Mouse (Mus musculus): ENCODE results near the gene Col11a2. TPM values are rescaled to one million over a fixed set of nuclear protein-coding genes. Genes with fewer than 3 reads are reported as not detected.

Col11a2 gene
- total RNA-seq, 4 experiments from 2014 or later = 0.55 to 1.7 (median 1.4) TPM

DNA sequence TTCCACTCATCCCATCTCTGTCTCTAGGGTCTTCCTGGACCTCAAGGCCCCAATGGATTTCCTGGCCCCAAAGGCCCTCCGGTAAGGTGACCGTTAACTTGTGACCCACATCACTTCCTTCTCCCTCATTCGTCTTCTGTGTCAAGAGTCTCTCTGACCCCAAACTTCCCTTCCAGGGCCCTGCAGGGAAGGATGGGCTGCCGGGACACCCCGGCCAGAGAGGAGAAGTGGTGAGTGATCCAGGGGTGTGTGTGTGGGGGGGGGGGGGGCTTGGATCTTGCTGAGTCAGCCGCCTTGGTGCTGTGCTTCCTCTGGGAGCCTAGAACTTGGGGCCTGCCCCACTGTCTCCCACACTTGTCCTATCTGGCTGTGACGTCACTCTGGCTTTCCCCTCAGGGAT is 18.0 kb downstream of the Col11a2 start:
- DNase-seq = no peak

- no peak for DNase-seq
Observed at GRCm38 (mm10) chr17:34068864-34069263, 29.6 kb downstream of the Col11a2 start.

DNA sequence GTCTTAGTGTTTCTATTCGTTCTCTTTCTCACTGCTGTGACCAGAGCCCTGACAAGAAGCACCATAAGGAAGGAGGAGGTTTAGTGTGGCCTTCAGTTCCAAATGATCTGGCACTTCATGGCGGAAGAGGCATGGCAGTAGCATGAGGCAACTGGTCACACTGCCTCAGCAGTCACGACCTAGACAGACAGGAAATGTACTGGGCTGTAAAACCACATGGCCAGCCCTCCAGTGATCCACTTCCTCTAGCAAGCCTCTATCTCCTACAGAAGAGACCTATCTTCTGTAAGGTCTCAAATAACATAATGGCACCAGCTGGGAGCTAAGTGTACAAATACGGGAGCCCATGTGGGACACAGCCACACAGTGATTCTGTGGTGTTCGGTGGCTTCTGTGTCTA is 32.9 kb downstream of the Col11a2 start:
- no peak for DNase-seq

- DNase-seq = peak; percentile 40
Observed at GRCm38 (mm10) chr17:34075271-34075670, 36.0 kb downstream of the Col11a2 start.

- DNase-seq = peak; percentile 34
Observed at GRCm38 (mm10) chr17:34077549-34077948, 38.3 kb downstream of the Col11a2 start.

GRCm38 (mm10) chr17:34078148-34078547 is 38.9 kb downstream of the Col11a2 start:
- DNase-seq = no peak

DNA sequence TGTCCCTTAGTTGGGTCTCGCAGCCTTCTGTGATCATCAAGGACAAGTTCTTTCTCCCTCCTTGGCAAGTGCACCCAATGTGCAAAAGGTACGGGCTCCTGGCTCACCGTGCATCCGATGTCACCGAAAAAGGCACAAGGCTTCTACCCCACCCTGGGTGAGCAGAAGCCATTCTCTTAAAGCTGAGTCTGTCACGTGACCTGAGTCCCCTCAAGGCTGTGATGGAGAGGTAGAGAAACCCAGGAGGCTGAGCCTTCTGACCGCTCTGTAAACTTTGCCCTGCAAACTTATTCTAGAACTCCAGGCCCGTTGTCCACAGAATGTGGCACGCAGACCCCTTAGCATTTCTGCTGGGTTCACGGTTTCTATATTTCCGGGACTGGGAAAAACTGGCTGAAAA is 39.8 kb downstream of the Col11a2 start:
- no peak for DNase-seq

DNA sequence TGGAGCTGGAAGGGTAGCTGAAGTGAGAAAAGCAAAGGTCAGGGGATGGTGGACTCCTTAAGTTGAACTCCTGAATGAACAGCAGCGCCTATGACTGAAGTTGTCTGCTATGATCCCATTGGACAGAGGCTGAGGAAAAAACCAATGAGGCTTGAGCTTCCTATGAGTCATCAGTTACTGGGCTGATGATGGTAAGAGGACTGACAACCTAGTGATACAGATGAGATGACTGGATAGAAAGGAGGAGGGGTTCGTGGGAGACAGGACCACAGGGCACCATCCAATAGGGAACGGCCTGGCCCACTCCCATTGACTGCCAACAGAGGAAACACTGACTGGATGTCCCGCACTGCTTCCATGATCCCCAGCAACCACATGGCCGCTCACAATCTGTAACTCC is 40.4 kb downstream of the Col11a2 start:
- DNase-seq = no peak

GRCm38 (mm10) chr17:34083104-34083503 is 43.9 kb downstream of the Col11a2 start:
- no peak for DNase-seq

DNA sequence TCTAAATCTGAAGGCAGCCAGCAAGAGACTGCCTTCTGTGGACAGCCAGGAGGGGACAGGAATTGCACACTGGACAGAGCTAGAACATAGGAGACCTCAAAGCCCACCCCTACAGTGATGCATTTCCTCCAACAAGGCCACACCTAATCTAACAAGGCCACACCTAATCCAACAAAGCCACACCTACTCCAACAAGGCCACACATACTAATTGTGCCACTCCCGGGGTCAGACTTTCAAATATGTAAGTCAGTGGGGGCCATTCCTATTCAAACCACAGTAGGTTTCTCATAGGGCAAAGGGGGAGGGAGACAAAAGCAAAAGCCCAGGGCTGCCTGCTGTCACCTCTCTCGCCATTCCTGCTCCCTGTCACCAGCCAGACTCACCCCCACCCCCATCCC is 48.1 kb downstream of the Col11a2 start:
- no peak for DNase-seq

GRCm38 (mm10) chr17:34088124-34088523 is 48.9 kb downstream of the Col11a2 start:
- no peak for DNase-seq

DNA sequence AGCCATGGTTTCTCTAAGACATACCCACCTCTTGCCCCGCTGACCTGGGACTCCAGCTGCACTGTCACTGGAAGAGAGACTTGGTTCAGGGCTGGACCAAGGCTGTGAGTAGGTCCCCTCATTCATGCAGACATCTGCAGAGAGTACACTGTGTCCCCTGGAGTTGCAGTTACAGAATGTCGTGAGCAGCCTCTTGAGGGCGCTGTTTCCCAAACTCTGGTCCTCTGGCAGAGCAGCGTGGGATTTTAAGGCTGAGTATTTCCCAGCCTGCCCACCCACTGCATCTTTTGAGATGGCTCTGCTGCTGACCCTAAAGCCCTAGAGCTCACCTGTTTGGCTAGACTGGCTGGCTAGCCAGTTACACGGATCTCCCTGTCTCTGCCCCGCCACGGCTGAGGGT is 51.7 kb downstream of the Col11a2 start:
- DNase-seq = no peak

DNA sequence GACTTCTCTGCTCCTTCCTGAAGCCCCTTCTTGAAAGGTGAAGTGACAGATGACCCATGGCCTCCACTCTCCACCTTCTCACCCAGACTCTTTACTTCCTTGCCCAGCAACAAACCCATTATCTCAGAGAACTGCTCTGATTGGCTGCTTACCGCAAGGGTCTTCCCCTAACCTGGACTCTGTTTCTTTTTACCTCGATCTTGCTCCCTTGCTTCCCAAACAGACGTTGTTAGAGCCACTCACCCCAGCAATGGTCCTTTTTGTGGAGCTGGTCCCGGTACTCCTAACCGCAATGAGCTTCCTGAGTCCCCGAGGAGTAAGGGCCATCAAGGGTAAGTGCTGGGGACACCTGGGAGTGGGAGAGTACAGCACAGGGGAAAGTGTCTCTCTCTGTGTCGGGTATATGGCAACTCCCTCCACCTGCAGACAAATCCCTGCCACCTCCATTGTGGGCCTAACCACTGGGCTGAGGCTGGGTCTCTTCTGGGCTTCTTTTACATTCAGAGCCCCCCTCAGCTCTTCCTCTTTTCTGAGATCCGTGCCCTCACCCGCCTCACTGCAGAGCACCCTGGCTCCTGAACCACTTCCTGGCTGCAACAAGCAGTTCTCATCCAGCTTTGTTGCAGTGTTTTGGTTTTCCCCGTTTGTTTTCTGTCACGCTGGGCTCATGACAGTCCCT is 53.1 kb downstream of the Col11a2 start, which contains the start of gene H2-Oa:
Gene H2-Oa (plus strand): TSS at position 144 of the 679 bp plus-strand sequence.
- no peak for DNase-seq

DNA sequence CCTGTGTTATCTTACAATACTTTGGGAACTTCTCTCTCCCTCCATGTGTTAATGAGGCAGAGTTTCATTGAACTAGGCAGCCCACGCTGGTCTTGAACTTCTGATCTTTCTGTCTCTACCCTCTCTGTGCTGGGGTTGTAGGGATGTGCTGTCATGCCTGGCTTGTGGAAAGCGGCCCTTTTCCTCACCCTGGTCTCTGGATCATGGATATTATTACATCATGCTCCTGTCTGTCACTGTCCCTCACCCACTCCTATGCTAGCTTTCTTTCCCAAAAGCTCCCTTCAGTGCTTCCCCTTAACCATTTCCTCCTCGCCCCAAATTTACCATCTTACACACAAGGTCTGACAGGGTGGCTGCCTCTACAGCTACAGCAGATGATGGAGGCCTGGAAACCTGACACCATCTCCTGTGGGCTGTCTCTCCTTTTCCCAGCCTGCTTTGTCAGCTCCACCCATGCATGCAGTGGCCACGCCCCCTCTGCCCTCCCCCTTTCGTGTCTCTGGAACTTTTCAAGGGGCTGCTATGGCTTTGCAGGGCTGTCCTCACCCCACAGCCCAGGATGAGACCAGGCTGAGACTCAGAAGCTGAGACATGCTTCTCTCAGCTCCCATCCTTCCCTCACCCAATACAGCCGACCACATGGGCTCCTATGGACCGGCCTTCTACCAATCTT is 54.1 kb downstream of the Col11a2 start:
- DNase-seq = no peak

DNA sequence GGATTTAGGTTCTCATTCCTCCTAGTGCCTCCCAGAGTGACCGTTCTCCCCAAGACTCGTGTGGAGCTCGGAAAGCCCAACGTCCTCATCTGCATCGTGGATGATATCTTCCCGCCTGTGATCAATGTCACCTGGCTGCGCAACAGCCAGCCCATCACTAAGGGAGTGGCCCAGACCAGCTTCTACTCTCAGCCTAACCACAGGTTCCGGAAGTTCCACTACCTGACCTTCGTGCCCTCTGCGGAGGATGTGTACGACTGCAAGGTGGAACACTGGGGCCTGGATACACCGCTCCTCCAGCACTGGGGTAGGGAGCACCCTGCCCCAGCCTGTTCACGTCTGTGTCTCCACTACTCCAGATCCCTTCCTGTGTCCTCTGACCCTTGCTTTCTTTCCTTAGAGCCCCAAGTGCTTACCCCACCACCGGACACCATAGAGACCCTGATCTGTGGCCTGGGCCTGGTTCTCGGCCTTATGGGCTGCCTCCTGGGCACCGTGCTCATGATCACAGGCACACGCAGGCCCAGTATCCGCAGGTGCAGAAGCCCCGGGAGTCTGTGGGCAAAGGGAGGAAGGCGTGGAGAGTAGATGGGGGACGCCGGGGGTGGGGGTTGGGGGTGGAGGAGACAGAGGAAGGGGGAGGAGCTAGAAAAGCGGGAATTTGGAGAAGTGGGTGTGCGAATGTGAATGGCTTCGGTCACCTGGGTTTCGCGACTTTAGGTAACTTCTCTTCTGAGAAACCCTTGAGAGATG is 55.2 kb downstream of the Col11a2 start:
- no peak for DNase-seq

DNA sequence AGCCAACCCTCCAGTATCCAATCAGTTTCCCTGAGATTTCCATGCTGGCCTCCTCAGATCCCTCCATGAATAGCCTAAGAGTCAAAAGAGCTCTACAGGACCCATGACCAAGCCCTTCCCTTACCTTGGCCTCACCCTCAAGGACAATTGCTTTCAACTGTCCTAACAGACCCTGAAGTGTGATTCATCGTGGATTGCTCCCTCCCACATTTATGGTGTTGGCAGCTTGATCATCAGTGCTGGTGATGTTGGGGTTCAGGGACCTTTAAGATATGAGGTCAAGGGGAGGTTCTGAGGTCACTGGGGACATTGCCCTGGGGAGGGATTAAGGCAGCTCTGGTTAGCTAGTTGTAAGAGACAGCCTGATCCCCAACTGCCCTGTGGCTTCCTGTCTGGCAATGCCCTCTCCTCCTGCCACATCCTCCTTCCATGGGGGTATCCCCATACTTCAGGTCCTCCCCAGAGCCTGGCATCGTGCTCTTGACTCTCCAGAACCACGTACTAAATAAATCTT is 57.3 kb downstream of the Col11a2 start:
- peak; percentile 50 for DNase-seq

DNA sequence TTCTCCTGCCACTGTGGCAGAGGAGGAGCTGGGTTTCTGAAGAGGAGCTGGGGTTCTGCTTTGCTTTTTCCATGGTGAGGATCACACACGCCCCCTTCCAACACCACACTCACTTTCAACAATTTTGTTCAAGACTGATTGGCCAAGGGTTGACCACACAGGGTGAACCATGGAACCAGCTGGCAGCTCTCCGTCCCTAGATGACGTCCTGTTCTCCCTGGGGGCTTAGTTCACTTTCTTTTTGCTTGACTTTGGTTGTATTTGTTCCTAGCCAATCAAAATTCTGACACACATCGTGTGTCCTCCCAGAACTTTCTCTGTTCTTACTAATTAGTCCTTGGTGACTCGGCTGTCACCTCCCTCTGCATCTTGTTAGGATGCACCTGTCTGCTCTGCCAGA is 58.0 kb downstream of the Col11a2 start:
- no peak for DNase-seq

DNA sequence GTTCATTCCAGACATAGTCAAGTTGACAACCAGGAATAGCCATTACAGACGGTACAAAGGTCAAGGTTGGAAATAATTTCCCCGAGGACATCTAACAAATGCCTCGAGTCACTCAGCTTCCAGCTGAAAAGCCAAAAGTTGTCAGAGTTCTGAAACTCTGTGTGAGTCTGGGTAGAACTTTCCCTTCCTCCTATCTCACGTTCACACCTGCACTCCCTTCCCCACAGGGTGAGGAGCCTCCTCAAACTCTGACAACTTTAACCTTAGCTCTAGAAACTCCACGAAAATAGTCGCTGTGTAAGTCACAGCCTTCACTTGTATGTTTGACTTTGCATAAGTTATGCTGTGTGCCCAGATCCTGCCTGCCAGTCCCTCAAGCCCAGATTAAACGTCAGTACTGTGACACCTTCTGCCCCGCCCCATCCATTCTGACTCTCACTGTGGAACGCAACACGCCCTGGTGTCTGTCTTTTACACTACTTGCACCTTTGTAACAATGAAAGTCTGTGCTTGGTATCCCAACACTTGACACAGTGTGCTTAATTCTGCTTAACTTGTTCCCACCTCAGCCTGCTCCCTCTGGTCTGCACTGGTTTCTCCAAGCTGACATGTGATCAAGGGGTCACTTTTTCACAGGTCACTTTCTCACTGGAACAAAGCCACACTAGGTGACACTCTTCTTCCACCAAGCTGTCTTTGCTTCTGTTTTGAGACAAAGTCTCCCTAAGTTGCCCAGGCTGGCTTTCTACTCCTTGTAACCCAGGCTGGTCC is 59.7 kb downstream of the Col11a2 start:
- DNase-seq = no peak

GRCm38 (mm10) chr17:34099531-34099930 is 60.3 kb downstream of the Col11a2 start:
- DNase-seq = no peak

DNA sequence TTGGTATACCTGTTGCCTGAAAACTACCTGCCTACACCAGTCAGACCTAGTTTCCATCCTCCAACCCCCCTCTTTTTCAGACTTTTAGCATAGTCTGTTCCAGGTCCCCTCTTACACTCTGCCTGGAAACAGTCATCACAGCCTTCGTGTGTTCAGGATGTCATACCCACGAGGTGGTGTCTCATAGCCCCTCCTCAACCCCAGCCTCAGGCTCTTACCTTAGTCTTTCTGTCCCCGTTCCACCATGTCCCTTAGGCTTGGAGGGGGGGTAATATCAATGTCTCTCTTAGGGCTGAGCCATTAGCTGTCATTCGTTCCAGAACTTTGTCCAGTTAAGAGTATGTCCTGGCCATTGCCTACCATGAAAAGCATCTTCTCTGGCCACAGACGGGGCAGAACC is 61.9 kb downstream of the Col11a2 start:
- no peak for DNase-seq

DNA sequence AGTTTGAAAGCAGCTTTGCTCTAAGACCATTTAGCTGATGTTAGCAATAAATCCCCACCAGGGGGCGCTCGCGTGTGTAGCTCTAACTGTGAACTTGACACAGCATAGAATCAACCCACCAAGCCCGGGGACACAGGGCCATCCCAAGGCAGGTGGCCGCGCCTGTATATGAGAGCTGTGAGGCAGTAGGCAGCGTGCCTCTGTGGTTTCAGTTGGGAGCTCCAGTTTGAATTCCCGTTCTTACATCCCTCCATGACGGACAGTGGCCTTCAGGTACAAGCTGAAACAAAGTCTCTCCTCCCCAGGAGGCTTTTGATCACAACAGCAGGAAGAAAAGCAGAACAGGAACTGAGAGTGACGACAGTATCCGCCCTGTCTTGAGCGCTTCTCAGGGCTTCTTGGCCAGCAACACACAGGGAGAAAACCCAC is 62.4 kb downstream of the Col11a2 start:
- peak; percentile 83 for DNase-seq

DNA sequence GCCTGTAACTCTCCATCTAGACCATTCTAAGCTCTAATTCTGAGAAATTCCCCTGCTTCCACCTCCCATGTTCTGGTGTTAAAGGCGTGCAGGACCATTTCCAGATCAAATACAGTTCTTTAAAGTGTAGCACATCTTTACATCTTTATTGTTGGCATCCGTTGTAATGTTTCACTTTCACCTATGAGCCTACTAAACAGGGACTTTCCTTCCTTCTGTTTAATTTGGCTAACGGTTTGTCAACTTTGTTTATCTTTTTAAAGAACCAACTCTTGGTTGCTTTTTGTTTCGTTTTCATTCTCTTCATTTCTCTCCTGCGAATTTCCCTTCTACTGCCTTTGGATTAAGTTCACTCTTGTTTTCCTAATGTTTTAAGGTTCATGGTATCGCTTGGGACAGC is 63.6 kb downstream of the Col11a2 start:
- no peak for DNase-seq
